Mouse (Mus musculus) ovary, postnatal 36 days (tissue): ENCODE measurements at regions not wholly inside any gene's neighbourhood (a gene's known extent, or its start where the extent isn't known, plus 50 kb on each side); places are given as distances from the start of the nearest gene placed in this dataset.
"Not testable (repeated sequence)": the region's sequence is repeated elsewhere in the genome, so short reads cannot be mapped to it uniquely, and the experiment has no call there.

Source experiments
- DNase-seq: peaks from one replicate; pipeline ENCODE4 v3.0.0; 2022; ENCODE audit warnings: low spot score, mixed read lengths

DNA sequence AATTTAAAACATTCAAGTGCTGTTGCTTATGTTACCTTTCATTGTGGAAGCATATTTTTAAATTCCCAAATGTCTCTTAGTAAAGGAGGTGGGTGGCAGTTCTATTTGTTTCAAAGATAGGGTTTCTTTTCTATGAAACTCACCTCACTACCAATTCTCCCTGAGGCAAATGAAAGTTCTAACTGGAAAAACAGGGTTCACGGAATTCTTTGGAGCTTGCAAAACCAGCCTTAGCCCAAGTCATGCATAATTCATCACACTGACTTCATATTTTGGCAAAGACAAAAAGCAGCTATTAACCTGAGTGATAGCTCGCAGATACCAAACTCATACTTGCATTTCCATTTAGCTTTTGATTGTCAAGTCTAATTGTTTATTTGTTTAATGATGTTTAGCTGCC, 73.8 kb downstream of the Dio2 start:
- no peak for DNase-seq

DNA sequence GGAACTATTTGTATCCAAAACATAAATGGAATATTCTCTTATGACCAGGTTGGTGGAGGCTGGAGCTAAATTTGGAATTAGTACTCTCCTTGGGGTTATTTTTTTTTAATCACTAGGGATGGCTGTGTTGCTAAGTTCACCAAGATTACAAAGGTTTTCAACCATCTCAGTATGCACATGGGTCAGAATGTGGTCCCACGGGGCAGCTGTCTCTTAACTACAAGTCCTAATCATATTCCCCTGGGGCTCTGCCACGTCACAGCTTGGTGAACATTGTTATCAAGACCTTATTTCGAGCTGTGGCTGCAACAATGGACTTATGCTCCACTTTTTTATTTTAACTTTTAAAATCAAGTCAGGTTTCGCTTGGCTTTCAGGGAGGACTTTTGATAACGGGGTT, 92.8 kb downstream of the Dio2 start:
- no peak for DNase-seq

DNA sequence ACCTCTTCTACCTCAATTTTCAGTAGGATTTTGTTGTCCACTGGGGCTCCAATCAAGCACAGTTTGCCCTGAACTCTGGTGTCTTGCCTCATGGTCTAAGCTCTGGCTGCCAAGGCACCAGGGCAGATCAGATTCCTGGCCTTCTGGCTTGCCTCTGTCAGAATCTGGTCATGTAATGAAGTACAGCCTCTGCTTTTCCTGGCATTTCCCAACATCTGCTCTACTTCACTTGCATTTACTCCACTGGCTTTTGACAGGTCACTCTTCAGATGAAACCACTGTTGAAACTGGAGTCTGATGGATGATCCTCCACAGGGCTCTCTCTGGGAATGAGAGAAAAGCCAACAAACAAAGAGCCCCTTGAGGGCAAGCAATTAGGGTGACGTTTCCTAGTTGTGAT, 94.3 kb downstream of the Dio2 start:
- no peak for DNase-seq

DNA sequence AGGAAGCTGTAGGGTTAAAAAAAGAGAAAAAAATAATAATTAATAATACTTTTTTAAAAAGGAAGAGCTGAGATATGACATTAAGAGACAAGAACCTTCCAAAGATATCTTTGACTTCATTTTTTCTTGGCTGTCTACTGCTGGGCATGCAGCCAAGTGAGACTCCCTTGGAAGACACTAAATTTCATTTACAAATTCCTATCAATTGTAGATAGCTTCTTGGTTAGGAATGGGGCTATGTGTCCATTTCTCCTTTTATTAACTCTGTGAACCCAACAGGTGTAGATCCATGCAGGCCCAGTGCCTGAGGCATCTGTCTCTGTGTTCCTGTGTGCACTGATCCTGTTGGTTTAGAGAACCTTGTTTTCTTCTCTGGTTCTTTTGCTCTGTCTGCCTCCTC, 113.4 kb downstream of the Dio2 start:
- peak; percentile 11 for DNase-seq

DNA sequence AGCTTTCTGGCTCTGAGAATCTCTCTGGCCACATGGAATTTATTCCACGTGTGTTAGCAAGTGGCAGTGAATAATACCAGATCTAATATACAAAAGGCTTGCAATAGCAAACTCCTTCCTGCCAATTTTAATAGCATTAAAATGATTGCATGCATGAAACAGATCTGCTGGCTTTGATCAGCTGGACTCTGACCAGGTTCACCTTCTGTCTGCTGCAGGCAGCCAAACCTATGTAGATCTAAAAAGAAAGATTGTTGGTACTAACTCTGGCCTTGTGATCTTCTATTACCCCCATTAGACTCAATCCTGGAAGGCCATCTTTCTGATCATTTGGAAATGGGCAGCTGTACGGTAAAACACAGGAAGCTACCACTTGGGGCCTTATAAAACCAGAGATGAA, 114.8 kb downstream of the Dio2 start:
- no peak for DNase-seq

DNA sequence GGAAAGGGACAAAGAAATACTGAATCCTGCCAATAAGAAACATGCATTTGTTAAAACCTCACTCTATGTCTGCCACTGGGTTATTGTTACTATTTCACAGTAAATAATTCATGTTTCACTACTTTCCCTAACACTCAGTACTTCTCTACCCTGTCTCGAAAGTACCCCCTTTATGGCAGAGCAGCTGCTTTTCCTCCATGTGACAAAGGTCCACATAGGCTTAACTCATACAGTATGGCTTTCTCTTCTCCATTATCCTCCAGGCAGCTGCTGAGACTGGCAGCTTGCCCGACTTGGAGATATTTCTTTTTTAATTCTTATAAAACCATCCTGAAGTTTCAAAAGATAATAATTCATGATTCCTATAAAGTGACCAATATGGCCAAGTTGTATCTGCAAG, 129.4 kb downstream of the Dio2 start:
- DNase-seq, result no peak

DNA sequence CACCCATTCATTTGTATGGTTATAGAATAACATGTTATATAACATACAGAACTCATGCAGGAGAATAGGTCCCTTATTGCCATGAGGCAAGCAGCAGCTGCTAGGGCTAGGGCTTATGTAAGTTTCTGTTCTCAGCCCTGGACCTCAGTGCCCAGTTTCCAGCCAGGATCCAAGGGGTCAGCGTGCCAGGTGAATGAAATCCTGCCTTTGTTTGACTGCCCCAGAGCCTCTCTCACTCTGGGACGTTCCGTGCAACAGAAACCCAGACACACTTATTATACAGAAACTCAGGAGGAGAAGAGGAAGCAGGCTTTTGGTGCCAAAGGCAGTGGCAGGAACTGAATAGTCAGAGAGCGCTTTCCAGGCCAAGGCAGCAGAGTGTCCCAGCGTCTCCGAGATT, 130.3 kb downstream of the Dio2 start:
- no peak for DNase-seq

DNA sequence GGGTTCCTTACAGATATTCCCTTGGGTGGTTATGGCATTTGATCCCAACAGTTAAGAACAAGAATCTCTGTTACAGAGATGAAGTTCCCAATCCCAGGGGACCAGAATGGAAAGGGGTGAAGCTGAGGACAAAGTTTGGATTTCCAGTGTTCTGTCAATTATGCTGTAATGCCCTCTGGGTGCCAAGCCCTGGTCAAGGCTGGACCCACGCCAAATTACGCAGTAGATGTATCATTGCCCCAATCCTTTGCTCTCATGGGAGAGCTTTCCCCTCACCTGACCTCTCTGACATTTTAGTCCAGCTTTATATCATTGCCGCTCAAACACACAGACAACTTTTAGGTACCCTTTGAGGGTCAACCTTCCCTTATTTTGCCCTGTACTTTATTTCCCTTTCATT, 158.2 kb downstream of the Dio2 start:
- peak; percentile 10 for DNase-seq

DNA sequence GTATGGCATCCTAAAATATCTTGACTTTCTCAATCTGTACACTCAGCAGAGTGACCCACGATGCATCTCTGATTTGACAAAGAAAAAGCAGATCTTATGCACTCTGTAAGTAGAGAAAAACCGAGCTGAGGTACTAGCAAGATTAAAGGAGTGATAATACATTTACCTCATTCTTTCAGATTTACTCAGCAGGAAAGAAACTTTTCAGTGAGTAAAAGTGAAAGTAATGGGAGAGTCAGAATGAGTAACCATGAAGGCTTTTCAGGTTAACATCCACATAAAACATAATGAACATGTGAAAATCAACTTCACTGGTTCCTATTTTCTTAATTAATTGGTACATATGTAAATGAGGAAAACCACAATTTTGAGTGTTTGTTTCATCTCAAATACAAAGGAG, 162.1 kb downstream of the Dio2 start:
- no peak for DNase-seq

DNA sequence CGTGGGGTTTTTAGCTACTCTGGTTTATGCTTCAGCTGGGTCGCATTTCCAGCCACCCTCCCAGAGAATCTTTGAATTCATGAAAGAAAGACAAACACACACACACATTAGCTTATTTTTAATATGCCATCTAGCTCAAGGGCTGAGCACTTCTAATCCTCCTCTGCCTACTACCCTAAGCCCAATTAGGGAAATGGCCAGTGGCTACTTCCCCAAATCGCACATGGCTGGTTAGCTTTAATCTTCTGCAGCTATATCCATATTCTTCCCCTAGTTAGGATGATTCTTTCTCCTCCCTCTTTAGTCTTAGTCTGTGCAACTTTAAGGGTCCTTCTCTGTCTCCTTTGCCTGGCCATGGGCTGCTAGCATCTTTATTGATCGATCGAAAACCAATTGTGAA, 166.3 kb downstream of the Dio2 start:
- no peak for DNase-seq

DNA sequence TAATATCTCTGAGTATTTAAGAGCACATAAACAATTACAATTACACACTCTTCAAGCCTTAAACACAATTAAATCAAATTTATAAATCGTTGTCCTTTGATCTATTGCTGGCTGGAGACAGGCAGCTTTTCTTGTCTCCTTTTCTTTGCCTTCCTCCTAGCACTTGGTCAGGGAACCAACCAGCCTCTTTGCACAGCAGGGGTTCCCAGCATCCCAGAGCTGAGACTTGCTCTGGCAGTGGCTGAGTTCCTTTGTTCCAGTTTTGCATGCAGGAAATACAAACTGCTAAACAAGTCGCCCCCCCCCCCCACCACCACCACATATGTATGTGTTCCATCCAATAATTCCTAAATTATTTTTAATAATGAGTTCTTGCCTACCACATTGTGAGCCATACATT, 166.7 kb downstream of the Dio2 start:
- no peak for DNase-seq

DNA sequence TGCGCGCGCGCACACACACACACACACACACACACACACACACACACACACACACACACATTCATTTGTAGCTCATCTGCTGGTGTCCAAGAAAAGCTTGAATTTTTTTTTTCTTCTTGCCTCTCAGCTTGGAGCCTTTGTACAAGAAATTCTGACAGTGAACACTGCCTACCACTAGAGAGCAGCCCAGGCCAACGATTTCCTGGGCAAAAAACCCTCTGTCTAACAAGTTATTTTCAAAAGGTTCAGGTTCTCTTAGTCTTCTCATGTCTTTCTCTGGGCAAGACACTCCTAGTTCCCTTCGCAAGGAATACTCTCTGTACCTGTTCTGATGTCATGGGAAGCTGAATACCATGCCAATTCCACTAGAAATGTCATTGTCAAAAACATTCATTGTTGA, 171.9 kb downstream of the Dio2 start:
- DNase-seq, result peak; percentile 27

DNA sequence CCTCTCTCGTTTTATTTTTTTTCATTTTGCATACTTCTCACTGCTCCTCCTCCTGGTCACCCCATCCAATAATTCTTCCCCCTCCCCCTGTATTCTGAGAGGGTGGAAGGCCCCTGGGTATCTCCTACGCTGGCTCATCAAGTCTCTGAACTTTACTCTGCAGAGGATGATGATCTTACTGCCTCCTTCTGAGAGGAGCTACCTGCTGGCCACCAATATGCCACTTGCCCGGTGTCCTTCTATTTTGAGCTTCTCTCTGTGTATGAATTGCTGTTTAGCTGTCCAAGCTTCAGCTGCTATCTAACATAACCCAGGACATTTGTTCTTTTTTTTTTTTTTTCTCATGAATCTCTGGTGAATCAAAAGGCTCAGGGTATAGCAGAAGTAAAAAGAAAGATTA, 173.2 kb downstream of the Dio2 start:
- DNase-seq, result no peak

DNA sequence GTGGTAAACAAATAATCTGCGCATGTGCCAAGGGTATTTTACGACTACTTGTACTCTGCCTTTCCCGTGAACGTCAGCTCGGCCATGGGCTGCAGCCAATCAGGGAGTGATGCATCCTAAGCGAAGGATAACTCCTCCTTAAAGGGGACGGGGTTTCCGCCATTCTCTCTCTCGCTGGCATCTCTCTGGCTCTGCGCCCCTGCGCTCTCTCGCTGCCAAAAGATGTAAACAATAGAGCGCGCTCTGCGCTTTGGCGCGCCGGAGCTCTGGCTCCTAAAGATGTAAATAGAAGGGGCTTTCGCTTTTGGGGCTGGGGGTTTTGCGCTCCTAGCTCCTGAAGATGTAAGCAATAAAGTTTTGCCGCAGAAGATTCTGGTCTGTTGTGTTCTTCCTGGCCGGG, 173.6 kb downstream of the Dio2 start:
- DNase-seq, result not testable (repeated sequence)

DNA sequence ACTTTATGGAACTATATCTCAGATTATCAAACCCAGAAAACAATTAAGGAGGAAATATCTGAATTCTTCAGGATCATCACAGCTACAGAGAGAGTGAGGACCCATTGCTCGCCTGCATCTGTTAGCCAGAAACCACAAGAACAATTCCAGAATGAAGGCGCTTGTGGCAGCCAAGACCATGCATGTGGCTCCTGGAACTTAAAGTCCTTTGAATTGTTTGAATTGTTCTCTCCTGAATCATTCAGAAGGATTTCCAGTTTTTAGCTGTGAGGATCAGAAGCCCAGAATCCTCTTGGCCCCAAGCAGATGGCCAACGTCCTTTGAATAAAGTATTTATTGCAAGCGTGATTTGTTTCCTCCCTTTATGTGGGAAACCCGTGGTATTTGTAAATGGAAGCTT, 195.9 kb downstream of the Dio2 start:
- no peak for DNase-seq
